Mouse (Mus musculus) ES-E14 (cell line): ENCODE results near the gene Afg1l. TPM values are rescaled to one million over a fixed set of nuclear protein-coding genes. Genes with fewer than 3 reads are reported as not detected.

Experiments
- DNase-seq: peaks from one replicate; pipeline ENCODE4 v3.0.0-alpha.2; 2013; ENCODE audit warnings: low read depth, low spot score
- H3K27ac ChIP-seq: 2 replicates; pipeline ENCODE4 v1.5.1; 2012; ENCODE audit warnings: low read depth, mild to moderate bottlenecking, low read length, moderate library complexity, mixed read lengths; ENCODE audit not compliant: poor library complexity, insufficient read depth, severe bottlenecking
- H3K36me3 ChIP-seq: 2 replicates; pipeline ENCODE4 v1.6.1; 2012; ENCODE audit warnings: mild to moderate bottlenecking, low read length, moderate library complexity, mixed read lengths; ENCODE audit not compliant: control insufficient read depth, poor library complexity, insufficient read depth, severe bottlenecking
- H3K4me1 ChIP-seq, 2 experiments: fragments of 150-350 bp in 1 of 2; sonication (generic) in 1 of 2; 2 replicates each; pipeline ENCODE4 v1.6.1; 2012; ENCODE audit warnings: low read length in 2 of 2, mild to moderate bottlenecking in 1 of 2, mixed read lengths in 1 of 2; ENCODE audit not compliant: control insufficient read depth in 2 of 2, insufficient read depth in 2 of 2, poor library complexity in 1 of 2
- H3K4me3 ChIP-seq, 2 experiments: fragments of 150-350 bp in 1 of 2; sonication (generic) in 1 of 2; 2 replicates each; pipeline ENCODE4 v1.5.1; 2012; ENCODE audit warnings: low read length in 2 of 2, low read depth in 1 of 2, mild to moderate bottlenecking in 1 of 2, mixed read lengths in 1 of 2; ENCODE audit not compliant: insufficient read depth in 1 of 2, poor library complexity in 1 of 2, severe bottlenecking in 1 of 2
- H3K9ac ChIP-seq: 2 replicates; pipeline ENCODE4 v1.6.1; 2012; ENCODE audit warnings: low read depth, mild to moderate bottlenecking, low read length, mixed read lengths; ENCODE audit not compliant: poor library complexity, insufficient read depth, severe bottlenecking
- H3K9me3 ChIP-seq: fragments of 150-350 bp; sonication (generic); 2 replicates; pipeline ENCODE4 v1.6.1; 2012; ENCODE audit warnings: low read depth, mild to moderate bottlenecking, low read length; ENCODE audit not compliant: control insufficient read depth, insufficient read depth
- CHD2 ChIP-seq: IDR thresholded peaks from 2 replicates; pipeline ENCODE4 v1.6.1; 2014; ENCODE audit warnings: mild to moderate bottlenecking, low read depth, low read length, inconsistent platforms
- HCFC1 ChIP-seq: IDR thresholded peaks from 2 replicates; pipeline ENCODE4 v1.6.1; 2012; ENCODE audit warnings: low read length, inconsistent platforms, borderline replicate concordance; ENCODE audit not compliant: insufficient read depth
- MAFK ChIP-seq: IDR thresholded peaks from 2 replicates; pipeline ENCODE4 v1.6.1; 2014; ENCODE audit warnings: mild to moderate bottlenecking, low read depth, low read length, inconsistent platforms; ENCODE audit not compliant: insufficient read depth
- ZC3H11A ChIP-seq: IDR thresholded peaks from 2 replicates; pipeline ENCODE4 v1.6.1; 2012; ENCODE audit warnings: low read depth, mild to moderate bottlenecking, inconsistent platforms, low read length, borderline replicate concordance
- ZNF384 ChIP-seq: IDR thresholded peaks from 2 replicates; pipeline ENCODE4 v1.6.1; 2012; ENCODE audit warnings: low read depth, low read length, inconsistent platforms
- in situ Hi-C, 2 experiments: fragments of 600-800 bp; cut with MboI; formaldehyde crosslinking; loops; one replicate each; pipeline ENCODE4 v1.15.1; 2025; ENCODE audit warnings: low sequenced_read_pairs in 2 of 2, inconsistent platforms in 1 of 2; ENCODE audit not compliant: unreplicated experiment in 2 of 2
- total RNA-seq: library from RNA; depleted of rRNA; stranded (reverse); fragments of 300-350 nt; gene quantifications from 2 replicates; pipeline ENCODE4 v1.2.3, GENCODE M21; 2012

Gene Afg1l
- total RNA-seq, 1 experiment = 7.7 TPM

DNA sequence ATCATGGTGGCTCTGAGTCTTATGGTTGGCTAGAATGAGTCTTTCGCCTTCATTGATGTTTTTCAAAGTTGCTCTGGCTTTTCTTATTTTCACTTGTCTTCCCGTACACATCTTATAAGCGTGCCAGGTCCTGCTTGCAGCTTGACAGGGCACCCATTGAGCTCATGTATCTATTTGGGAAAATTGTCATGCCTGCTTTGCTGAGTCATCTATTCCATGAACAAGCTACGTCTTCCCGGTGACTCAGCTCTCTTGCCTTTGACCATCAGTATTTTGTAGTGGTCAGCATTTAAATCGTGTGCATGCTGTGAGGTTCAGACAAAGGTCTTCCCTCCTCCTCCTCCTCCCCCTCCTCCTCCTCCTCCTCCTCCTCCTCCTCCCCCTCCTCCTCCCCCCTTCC lies 178.9 kb downstream of the Afg1l start:
- Histone ChIP-seq H3K27ac (no peak overlapping the region), H3K4me3 (no peak overlapping the region), H3K4me1 (no peaks in the 10 kb centered on the region), H3K36me3 (no peaks in the 10 kb centered on the region), H3K9ac (no peak overlapping the region), H3K9me3 (no peaks in the 10 kb centered on the region)
- in situ Hi-C loops = loop anchor here (5.0 to 10.0 kb wide), 3 partner anchors 315 to 465 kb away; no protein-coding TSS in a partner anchor
- DNase-seq = no peak
- TF ChIP-seq CHD2 (no peak), MAFK (peak; percentile 86)

DNA sequence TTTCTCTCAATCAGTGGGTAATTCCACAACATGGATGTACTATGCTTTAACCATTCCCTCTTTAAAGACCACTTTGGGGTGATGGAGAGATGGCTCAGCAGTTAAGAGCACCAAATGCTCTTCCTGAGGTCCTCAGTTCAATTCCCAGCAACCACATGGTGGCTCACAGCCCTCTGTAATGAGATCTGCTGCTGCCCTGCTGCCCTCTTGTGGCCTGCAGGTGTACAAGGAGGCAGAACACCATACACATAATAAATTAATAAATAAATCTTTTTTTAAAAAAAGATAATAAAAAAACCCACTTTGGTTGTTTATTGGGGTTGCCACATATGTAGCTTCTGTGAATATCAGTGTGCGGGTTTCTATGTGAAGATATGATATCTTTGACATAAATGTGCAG lies 180.4 kb downstream of the Afg1l start:
- in situ Hi-C loops = loop anchor here (5.0 to 10.0 kb wide), 3 partner anchors 313 to 463 kb away; no protein-coding TSS in a partner anchor
- Histone ChIP-seq H3K36me3 (no peaks in the 10 kb centered on the region), H3K4me1 (no peaks in the 10 kb centered on the region), H3K4me3 (no peak overlapping the region), H3K27ac (no peak overlapping the region), H3K9me3 (no peaks in the 10 kb centered on the region), H3K9ac (no peak overlapping the region)
- DNase-seq = no peak
- TF ChIP-seq ZNF384 (no peak), ZC3H11A (peak; percentile 42; the same call in 1 of the 2 replicates), HCFC1 (no peak)

DNA sequence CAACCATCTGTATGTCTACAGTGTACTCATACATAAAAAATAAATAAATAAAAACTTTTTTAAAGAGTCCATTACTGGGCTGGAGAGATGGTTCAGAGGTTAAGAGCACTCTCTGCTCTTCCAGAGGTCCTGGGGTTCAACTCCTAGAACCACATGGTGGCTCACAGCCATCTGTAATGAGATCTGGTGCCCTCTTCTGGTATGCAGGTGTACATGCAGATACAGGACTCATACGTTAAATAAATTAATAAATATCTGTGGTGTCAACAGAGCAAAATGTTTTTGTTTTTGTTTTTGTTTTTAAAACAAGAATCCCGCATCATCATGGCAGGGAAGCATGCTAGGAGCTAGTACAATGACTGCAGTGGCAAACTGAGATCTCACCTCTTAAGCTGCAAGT lies 181.3 kb downstream of the Afg1l start:
- no peak overlapping the region for H3K9ac ChIP-seq
- H3K36me3 ChIP-seq = no peaks in the 10 kb centered on the region
- H3K27ac ChIP-seq = no peak overlapping the region
- TF ChIP-seq MAFK = no peak
- no peak for TF ChIP-seq HCFC1
- TF ChIP-seq CHD2 = no peak
- no peak for TF ChIP-seq ZNF384
- no peak for TF ChIP-seq ZC3H11A
- H3K4me3 ChIP-seq = no peak overlapping the region
- H3K4me1 ChIP-seq = no peaks in the 10 kb centered on the region
- DNase-seq = no peak
- H3K9me3 ChIP-seq = no peaks in the 10 kb centered on the region
- in situ Hi-C loops = loop anchor here (5.0 to 10.0 kb wide), 3 partner anchors 312 to 462 kb away; no protein-coding TSS in a partner anchor

DNA sequence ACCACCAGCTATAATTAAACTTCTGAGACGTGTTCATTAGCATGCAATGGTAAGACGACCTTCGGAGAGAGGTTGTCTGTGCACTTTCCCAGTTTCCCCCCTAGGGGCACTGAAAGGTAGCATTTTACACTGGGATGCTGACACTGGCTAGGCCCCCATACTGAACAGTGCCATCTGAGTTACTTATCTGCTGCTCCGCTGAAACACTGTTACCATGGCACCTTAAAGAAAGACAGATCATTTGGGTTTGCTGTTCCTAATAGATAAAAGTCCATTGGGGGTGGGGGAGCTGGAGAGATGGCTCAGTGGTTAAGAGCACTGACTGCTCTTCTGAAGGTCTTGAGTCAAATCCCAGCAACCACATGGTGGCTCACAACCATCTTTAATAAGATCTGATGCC lies 181.8 kb downstream of the Afg1l start:
- no peaks in the 10 kb centered on the region for H3K36me3 ChIP-seq
- no peak for DNase-seq
- H3K9ac ChIP-seq = no peak overlapping the region
- no peak overlapping the region for H3K4me3 ChIP-seq
- in situ Hi-C loops = loop anchor here (5.0 to 10.0 kb wide), 3 partner anchors 312 to 462 kb away; no protein-coding TSS in a partner anchor
- TF ChIP-seq HCFC1 = no peak
- no peak for TF ChIP-seq CHD2
- H3K27ac ChIP-seq = no peak overlapping the region
- no peaks in the 10 kb centered on the region for H3K4me1 ChIP-seq
- H3K9me3 ChIP-seq = no peaks in the 10 kb centered on the region

DNA sequence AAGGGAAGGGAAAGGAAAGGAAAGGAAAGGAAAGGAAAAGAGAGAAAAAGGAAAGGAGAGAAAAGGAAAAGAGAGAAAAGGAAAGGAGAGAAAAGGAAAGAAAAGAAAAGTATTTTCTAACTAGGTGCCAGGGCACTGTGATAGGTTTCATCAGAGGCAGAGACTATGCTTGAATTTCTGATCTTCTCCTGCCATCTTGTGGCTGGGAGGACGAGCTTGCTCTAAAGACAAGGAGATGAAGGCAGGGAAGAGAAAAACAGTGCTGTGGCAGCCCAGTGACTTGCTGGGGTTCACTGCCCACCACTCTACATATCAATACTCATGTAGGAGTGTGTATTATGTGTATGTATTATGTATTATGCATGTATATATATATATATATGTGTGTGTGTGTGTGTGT lies 183.3 kb downstream of the Afg1l start:
- no peak overlapping the region for H3K27ac ChIP-seq
- TF ChIP-seq ZC3H11A (0 out of 2 replicates have a peak, but pooled peaks have one; percentile 35), MAFK (no peak)
- no peak overlapping the region for H3K4me3 ChIP-seq
- H3K9me3 ChIP-seq = no peaks in the 10 kb centered on the region
- no peak overlapping the region for H3K9ac ChIP-seq
- DNase-seq = no peak
- H3K4me1 ChIP-seq = no peaks in the 10 kb centered on the region
- H3K36me3 ChIP-seq = no peaks in the 10 kb centered on the region
- in situ Hi-C loops = loop anchor here (5.0 to 10.0 kb wide), 3 partner anchors 310 to 460 kb away; no protein-coding TSS in a partner anchor
